Mouse (Mus musculus): ENCODE measurements around the gene Fam193b. TPM values are rescaled to one million over a fixed set of nuclear protein-coding genes. Genes with fewer than 3 reads are reported as not detected.

Fam193b gene
- polyA plus RNA-seq (2015; fragmentation: Nextera tagmentation; extraction: Ambion mirVana): 50.7 and 52.8 TPM in 2 replicates

DNA sequence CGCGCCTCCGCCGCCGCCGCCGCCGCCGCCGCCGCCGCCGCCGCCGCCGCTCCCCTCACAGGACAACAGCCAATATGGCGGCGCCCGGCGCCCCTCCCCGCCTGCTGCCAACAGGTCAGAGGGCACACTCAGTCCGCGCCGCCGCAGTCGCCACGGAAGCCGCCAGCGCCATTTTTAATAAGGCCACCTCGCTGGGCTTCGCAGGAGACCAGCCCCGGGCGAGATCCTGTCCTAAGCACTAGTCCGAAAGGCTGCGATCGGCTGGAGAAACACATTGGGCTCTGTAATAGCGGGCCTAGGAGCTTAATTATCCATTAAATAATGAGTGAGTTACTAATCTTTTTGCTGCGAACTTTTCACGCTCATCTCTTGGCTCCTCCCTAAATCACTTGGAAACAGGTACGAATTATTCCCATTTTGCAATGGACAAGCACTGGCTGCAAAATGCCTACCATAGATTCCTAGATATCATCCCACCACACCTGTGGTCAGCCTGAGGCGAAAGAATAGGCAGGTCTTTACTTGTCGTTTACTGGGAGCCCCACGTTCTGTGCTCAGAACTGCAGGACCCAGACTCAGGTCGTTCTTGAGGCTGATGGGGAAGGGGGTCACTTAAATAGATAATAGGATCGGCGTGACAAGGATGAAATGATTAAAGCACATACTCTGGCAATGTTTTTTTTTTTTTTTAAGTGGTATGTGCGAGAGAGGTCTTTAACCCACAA lies at the start of gene Fam193b:
Fam193b (minus strand) TSS at position 94 of the 725 bp plus-strand sequence.
- H3K9me3 ChIP-seq: peaks cover 6% of the 10 kb centered on the region
- WGBS: 3% methylated on average over 30 of the region's 47 CpGs
- H3K36me3 ChIP-seq: peaks cover 19% of the 10 kb centered on the region
- peak; percentile 91 for ATAC-seq (ENCODE audit: low FRiP score, low read depth)
- peak within 1 kb of the TSS; percentile 97 for H3K4me2 ChIP-seq (replicated peaks)
- H3K27ac ChIP-seq: peak within 1 kb of the TSS; percentile 90
- H3K4me3 ChIP-seq: peak within 1 kb of the TSS; percentile 97
- no peaks in the 10 kb centered on the region for H3K27me3 ChIP-seq
- H3K9ac ChIP-seq: peak within 1 kb of the TSS; percentile 98
- peaks cover 18% of the 10 kb centered on the region for H3K4me1 ChIP-seq

DNA sequence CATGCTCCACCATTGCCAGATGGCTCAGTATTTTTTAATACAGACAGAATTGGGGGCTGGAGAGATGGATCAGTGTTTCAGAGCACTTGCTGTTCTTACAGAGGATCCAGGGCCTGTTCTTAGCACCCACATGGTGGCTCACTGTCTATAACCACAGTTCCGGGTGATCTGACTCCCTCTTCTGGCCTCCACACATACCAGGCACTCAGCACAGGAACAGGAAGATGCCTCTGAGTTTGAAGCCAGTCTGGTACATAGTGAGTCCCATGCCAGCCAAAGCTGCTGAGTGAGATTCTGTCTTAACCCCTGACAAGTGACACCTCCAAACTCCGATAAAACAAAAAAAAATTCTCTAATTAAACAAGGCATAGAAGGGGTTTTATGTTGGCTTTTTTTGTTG lies 49.4 kb upstream of the Fam193b start:
- H3K4me3 ChIP-seq: no peak overlapping the region
- H3K36me3 ChIP-seq: peaks cover 6% of the 10 kb centered on the region; the same call in 1 of the 2 replicates
- no peak overlapping the region for H3K4me2 ChIP-seq (replicated peaks)
- 69% methylated on average over 2 of the region's 2 CpGs for WGBS
- no peaks in the 10 kb centered on the region for H3K9me3 ChIP-seq
- H3K27ac ChIP-seq: no peak overlapping the region
- peaks cover 23% of the 10 kb centered on the region for H3K4me1 ChIP-seq
- H3K27me3 ChIP-seq: no peaks in the 10 kb centered on the region
- H3K9ac ChIP-seq: no peak overlapping the region
- ATAC-seq (ENCODE audit: low FRiP score, low read depth): no peak

DNA sequence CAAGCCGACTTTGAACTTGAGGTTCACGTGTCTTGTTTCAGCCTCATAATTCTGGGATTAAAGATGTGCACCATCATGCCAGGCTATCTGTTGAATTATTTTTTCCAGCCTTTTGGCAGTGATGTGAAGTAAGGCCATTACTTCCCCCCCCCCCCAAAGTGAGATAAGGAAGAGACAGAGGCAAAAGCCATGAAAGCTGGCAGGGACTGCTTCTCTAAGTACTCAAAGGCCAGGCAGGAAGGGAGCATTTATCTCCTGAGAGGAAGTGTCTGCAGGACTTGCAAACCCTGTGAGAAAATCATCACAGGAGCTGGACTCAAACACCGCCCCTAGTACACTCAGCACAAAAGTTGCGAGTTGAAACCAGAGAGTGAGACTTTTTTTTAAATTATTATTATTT lies 48.4 kb upstream of the Fam193b start:
- Histone ChIP-seq H3K27ac (no peak overlapping the region), H3K4me2 (replicated peaks) (no peak overlapping the region), H3K4me1 (peaks cover 16% of the 10 kb centered on the region), H3K9ac (no peak overlapping the region), H3K4me3 (no peak overlapping the region), H3K36me3 (peaks cover 8% of the 10 kb centered on the region), H3K9me3 (no peaks in the 10 kb centered on the region), H3K27me3 (no peaks in the 10 kb centered on the region)
- ATAC-seq (ENCODE audit: low FRiP score, low read depth): no peak
- 87% methylated on average over 4 of the region's 4 CpGs for WGBS

DNA sequence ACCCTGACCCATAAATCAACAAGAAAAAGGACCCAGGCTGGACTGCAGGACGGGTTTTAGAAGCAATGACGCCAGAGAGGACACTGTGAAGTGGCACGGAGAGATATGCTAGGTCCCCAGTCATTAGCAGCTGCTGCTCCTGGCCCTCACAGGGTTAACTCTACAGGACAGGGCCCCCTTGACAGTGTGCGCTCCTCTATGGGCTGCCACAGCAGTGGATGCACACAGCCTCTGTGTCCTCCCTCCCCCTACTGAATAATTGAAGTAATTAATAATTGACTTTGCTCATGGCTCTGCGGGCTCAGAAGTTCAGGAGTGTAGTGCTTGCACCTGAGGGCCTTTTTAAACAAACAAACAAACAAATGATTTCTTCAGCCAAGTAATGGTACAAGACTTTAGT lies 42.6 kb upstream of the Fam193b start:
- Histone ChIP-seq H3K4me2 (replicated peaks) (no peak overlapping the region), H3K4me1 (peaks cover 9% of the 10 kb centered on the region), H3K27ac (no peak overlapping the region), H3K9ac (no peak overlapping the region), H3K36me3 (peaks cover 39% of the 10 kb centered on the region), H3K4me3 (no peak overlapping the region), H3K27me3 (no peaks in the 10 kb centered on the region), H3K9me3 (no peaks in the 10 kb centered on the region)
- 47% methylated on average over 5 of the region's 5 CpGs for WGBS
- no peak for ATAC-seq (ENCODE audit: low FRiP score, low read depth)

DNA sequence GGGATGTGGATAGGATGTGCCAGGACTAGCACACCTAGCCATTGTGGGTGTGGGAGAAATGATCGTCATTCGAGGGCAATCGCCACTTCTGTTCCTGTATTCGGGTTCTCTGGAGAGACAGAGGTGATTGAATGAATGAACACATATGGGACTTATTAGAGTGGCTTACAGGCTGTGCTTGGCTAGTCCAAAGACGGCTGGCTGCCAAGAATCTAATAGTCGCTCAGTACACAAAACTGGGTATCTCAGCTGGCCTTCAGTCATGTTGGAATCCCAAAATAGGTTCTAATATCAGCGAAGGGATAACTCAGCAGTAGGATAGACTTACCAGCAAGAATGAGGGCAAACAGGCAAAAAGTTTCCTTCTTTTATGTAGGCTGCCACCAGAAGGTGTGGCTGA lies 41.1 kb upstream of the Fam193b start:
- peaks cover 9% of the 10 kb centered on the region for H3K4me1 ChIP-seq
- no peaks in the 10 kb centered on the region for H3K27me3 ChIP-seq
- H3K36me3 ChIP-seq: peaks cover 54% of the 10 kb centered on the region
- H3K27ac ChIP-seq: no peak overlapping the region
- WGBS: 27% methylated on average over 7 of the region's 7 CpGs
- no peak overlapping the region for H3K4me3 ChIP-seq
- no peak for ATAC-seq (ENCODE audit: low FRiP score, low read depth)
- H3K9ac ChIP-seq: no peak overlapping the region
- no peaks in the 10 kb centered on the region for H3K9me3 ChIP-seq
- no peak overlapping the region for H3K4me2 ChIP-seq (replicated peaks)

DNA sequence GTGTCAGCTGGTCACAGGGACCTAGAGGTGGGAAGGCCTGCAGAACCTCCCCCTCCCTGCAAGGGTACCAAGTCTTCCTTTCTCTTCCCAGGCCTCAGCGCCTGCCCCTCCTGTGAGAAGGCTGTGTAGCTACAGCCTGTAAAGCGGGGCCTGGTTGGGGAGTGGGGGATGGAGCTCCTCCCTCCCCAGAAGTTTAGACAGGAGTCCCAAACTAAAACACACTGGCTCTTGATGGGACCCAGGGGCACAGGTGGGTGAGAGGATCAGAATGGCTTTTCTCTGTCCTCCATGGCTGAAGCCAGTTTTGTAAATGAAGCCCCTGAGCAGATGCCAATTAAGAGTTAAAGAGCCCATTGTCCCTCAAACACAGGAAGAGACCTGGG lies 36.7 kb upstream of the Fam193b start:
- no peak overlapping the region for H3K9ac ChIP-seq
- no peak overlapping the region for H3K27ac ChIP-seq
- no peak for ATAC-seq (ENCODE audit: low FRiP score, low read depth)
- H3K4me3 ChIP-seq: no peak overlapping the region
- peaks cover 74% of the 10 kb centered on the region for H3K36me3 ChIP-seq
- H3K4me2 ChIP-seq (replicated peaks): no peak overlapping the region
- H3K4me1 ChIP-seq: peaks cover 9% of the 10 kb centered on the region
- no peaks in the 10 kb centered on the region for H3K9me3 ChIP-seq
- H3K27me3 ChIP-seq: no peaks in the 10 kb centered on the region
- WGBS: 97% methylated on average over 2 of the region's 2 CpGs

DNA sequence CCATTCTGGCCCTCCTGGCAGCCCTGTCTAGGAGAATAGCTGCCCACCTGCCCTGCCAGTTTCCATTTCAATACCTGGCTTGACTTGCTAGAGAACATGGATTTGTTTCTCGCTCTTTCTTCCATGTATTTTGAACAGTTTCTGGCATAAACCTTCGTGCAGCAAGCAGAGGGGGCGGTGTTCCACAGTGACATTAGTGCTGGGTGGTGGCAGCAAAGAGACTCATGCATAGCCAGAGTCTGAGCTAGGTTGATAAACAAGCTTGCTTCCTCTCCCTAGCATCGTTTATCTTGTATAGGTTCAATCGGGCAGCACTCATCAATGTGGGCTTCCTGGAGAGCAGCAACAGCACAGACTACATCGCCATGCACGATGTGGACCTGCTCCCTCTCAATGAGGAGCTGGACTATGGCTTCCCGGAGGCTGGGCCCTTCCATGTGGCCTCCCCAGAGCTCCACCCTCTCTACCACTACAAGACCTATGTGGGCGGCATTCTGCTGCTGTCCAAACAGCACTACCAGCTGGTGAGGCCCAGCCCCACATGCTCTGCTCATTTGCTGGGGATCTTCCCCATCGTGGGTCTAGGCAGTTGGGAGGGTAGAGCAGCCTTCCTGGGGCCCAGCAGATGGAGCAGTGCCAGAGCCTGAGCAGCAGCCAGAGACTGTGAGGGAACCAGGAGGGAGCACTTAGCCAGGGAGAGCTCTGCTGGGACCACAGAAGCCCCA lies 36.1 kb upstream of the Fam193b start:
- WGBS: 81% methylated on average over 10 of the region's 10 CpGs

DNA sequence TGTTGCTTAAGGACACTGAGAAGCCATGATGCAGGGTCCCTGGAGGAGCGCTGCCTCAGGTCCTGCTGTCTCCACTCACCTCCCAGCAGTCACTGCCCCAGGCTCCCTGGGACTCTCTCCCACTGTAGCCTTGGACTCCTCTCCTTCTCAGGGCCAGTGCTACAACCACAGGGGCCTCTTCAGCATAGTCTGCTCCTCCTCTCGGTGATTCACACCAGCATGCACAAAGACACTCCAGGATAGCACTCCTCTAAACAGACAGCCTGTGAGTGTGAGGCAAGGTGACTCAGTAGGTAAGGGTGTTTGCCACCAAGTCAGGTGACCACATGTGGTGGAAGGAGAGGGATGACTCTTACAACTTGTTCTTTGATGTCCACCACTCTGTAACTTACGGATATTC lies 33.7 kb upstream of the Fam193b start:
- no peak overlapping the region for H3K4me2 ChIP-seq (replicated peaks)
- H3K4me1 ChIP-seq: peaks cover 11% of the 10 kb centered on the region
- no peak for ATAC-seq (ENCODE audit: low FRiP score, low read depth)
- H3K4me3 ChIP-seq: no peak overlapping the region
- H3K27me3 ChIP-seq: no peaks in the 10 kb centered on the region
- no peak overlapping the region for H3K27ac ChIP-seq
- peaks cover 57% of the 10 kb centered on the region for H3K36me3 ChIP-seq
- no peaks in the 10 kb centered on the region for H3K9me3 ChIP-seq
- WGBS: 95% methylated on average over 3 of the region's 3 CpGs
- H3K9ac ChIP-seq: no peak overlapping the region

More for the DNA sequence above, 36.1 kb upstream of the Fam193b start:
- peaks cover 74% of the 10 kb centered on the region for H3K36me3 ChIP-seq
- no peaks in the 10 kb centered on the region for H3K9me3 ChIP-seq
- H3K4me1 ChIP-seq: peaks cover 9% of the 10 kb centered on the region
- H3K27me3 ChIP-seq: no peaks in the 10 kb centered on the region
- H3K9ac ChIP-seq: no peak overlapping the region
- H3K27ac ChIP-seq: no peak overlapping the region
- no peak overlapping the region for H3K4me3 ChIP-seq
- no peak for ATAC-seq (ENCODE audit: low FRiP score, low read depth)
- no peak overlapping the region for H3K4me2 ChIP-seq (replicated peaks)

DNA sequence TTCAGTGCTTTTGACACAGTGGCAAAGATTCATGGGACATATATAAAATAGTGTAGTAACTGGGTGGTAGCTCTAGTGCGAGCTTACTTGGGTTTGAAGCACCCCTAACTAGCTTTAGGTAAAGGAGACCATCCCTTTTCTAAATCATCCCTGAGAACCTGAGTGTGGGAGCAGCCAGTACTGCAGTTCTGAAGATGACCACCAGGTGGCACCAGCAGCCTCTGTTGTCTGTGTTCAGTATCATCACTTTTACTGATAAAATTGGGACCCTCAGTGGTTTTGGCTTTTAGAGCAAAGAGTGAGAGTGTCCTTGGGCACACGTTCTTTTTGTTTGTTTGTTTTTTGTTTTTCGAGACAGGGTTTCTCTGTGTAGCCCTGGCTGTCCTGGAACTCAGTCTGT lies 30.7 kb upstream of the Fam193b start:
- WGBS: 10% methylated on average over 3 of the region's 3 CpGs
- no peak for ATAC-seq (ENCODE audit: low FRiP score, low read depth)
- H3K36me3 ChIP-seq: peaks cover 46% of the 10 kb centered on the region

DNA sequence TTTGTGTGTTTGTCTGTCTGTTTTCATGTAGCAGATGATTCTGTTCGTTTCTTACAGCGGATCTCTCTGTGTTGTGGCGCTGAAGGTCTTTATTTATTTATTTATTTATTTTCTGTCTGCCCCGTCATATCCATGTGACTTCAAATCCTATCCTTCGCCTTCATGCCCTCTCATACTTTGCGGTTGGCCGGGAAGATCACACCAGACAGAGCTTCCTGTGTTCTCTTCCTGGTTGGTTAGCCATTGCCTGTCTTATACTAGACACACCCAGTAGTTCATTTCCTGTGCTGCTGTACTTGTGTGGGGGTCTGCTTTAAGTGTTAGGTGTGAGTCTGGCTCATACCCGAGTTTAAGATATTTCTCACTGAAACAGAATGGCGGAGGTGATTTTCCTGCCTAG lies 29.7 kb upstream of the Fam193b start:
- Histone ChIP-seq H3K27ac (no peak overlapping the region), H3K4me2 (replicated peaks) (peak overlapping the region; percentile 83), H3K9ac (peak overlapping the region; percentile 91), H3K4me3 (peak overlapping the region; percentile 85), H3K4me1 (peaks cover 16% of the 10 kb centered on the region), H3K36me3 (peaks cover 50% of the 10 kb centered on the region), H3K9me3 (no peaks in the 10 kb centered on the region), H3K27me3 (no peaks in the 10 kb centered on the region)
- no peak for ATAC-seq (ENCODE audit: low FRiP score, low read depth)
- 20% methylated on average over 9 of the region's 9 CpGs for WGBS

More for the DNA sequence above, 30.7 kb upstream of the Fam193b start:
- no peak overlapping the region for H3K4me2 ChIP-seq (replicated peaks)
- no peak overlapping the region for H3K9ac ChIP-seq
- H3K4me1 ChIP-seq: peaks cover 16% of the 10 kb centered on the region
- no peak overlapping the region for H3K4me3 ChIP-seq
- H3K27me3 ChIP-seq: no peaks in the 10 kb centered on the region
- no peak overlapping the region for H3K27ac ChIP-seq
- H3K9me3 ChIP-seq: no peaks in the 10 kb centered on the region

DNA sequence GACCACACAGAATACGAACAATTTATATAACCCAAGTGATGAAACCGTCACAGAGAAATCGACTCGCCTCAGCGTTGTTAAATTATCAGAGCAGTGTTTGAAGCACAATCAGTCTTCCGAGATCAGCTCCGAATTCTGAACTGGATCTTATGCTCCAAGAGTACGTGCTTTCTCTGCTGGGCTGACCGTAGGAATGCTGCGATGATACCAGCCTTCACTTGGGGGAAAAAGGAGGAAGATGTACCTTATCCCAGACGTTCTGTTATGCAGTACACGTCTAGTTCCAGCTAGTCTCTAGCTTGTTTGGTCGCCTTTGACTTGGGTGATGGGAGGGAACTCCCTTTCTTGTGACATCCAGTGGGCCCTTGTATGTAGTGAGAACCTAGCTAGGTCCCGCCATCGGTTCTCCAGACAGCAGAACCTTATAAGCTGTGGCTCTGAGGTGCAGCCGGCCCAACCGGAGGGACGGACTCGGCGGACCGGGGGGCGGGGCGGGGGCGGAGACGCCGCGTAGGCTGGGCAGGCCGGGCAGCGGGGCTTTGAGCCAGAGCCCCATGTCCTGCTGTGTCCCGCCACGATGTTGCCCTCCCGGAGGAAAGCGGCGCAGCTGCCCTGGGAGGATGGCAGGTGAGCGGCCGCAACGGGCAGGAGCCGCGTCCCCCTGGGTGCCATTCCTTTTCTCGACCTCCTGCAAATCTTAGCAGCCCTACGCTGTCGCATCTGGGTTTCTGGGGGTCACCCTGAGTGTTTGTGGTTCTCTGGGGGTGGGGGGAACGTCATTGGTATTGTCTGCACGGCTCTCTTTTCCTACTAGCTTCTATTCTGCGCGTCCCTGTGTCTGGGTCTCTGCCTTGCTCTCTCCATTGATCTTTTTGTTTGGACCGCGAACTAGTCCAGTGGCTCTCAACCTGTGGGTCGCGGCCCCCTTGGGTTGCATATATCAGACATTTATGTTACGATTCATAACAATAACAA lies 28.9 kb upstream of the Fam193b start, which contains the start of gene B4galt7:
B4galt7 (plus strand) TSS at position 331 of the 975 bp plus-strand sequence.
- peak within 1 kb of the TSS; percentile 23; the same call in 1 of the 2 replicates for H3K27ac ChIP-seq
- H3K9ac ChIP-seq: peak within 1 kb of the TSS; percentile 91
- peaks cover 16% of the 10 kb centered on the region for H3K4me1 ChIP-seq
- WGBS: 8% methylated on average over 51 of the region's 51 CpGs
- peaks cover 53% of the 10 kb centered on the region for H3K36me3 ChIP-seq
- peak within 1 kb of the TSS; percentile 85 for H3K4me3 ChIP-seq
- H3K9me3 ChIP-seq: no peaks in the 10 kb centered on the region
- no peaks in the 10 kb centered on the region for H3K27me3 ChIP-seq
- peak within 1 kb of the TSS; percentile 83 for H3K4me2 ChIP-seq (replicated peaks)
- ATAC-seq (ENCODE audit: low FRiP score, low read depth): peak; percentile 91

All from limb, embryonic 13.5 days (tissue).